Mouse (Mus musculus) E14TG2a.4 (cell line): ENCODE data around the gene Vegfa.

Experiments used
- H3K27me3 ChIP-seq: 2 replicates; pipeline ENCODE4 v1.6.1; 2014; ENCODE audit warnings: low read length, control low read depth; ENCODE audit not compliant: insufficient read depth
- H3K36me3 ChIP-seq: 2 replicates; pipeline ENCODE4 v1.6.1; 2014; ENCODE audit warnings: low read length, control low read depth; ENCODE audit not compliant: insufficient read depth
- H3K4me1 ChIP-seq: replicated peaks from 2 replicates; pipeline ENCODE4 v1.6.1; 2014; ENCODE audit warnings: low read depth, low read length, control low read depth
- H3K4me3 ChIP-seq: replicated peaks from 2 replicates; pipeline ENCODE4 v1.5.1; 2014; ENCODE audit warnings: mild to moderate bottlenecking, low read length
- H3K9me3 ChIP-seq: 2 replicates; pipeline ENCODE4 v1.6.1; 2014; ENCODE audit warnings: low read length, control low read depth
- CTCF ChIP-seq: conservative IDR thresholded peaks from 2 replicates; pipeline ENCODE4 v1.5.1; 2014; ENCODE audit warnings: low read length
- NANOG ChIP-seq: IDR thresholded peaks from 2 replicates; pipeline ENCODE4 v1.6.1; 2014; ENCODE audit warnings: borderline replicate concordance, low read length, mixed read lengths
- POU5F1 ChIP-seq: IDR thresholded peaks from 2 replicates; pipeline ENCODE4 v1.6.1; 2014; ENCODE audit warnings: low read length, borderline replicate concordance

Vegfa gene

GRCm38 (mm10) chr17:46033122-46033521 is 953 bp upstream of the Vegfa start:
- no peak overlapping the region for H3K4me3 ChIP-seq
- H3K27me3 ChIP-seq = peaks cover 68% of the 10 kb centered on the region
- H3K4me1 ChIP-seq = peaks cover 37% of the 10 kb centered on the region
- H3K36me3 ChIP-seq = no peaks in the 10 kb centered on the region
- H3K9me3 ChIP-seq = no peaks in the 10 kb centered on the region
- no peak for TF ChIP-seq POU5F1
- TF ChIP-seq NANOG = no peak
- TF ChIP-seq CTCF = no peak

DNA sequence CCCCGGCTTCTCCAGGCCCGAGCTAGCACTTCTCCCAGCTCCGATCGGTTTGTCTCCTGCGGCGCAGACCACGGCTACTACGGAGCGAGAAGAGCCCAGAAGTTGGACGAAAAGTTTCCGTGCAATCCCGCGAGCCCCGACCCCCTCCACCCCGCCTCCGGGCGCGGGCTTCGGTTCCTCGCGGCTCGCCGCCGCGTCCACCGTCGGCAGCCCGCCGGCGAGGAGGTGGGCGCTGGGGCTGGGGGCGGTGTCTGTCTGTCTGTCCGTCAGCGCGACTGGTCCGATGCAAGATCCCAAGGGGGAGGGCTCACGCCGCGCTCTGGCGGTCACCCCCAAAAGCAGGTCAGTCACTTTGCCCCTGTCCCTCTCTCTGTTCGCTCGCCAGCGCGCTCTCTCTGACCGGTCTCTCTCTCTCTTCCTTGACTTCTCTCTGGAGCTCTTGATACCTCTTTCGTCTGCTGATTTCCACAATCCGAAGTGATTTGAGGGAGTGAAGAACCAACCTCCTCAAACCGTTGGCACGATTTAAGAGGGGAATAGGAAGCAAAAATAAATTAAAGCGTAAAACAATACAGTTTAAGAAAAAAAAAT is 453 bp downstream of the Vegfa start:
- H3K4me1 ChIP-seq = peaks cover 50% of the 10 kb centered on the region
- no peak for TF ChIP-seq POU5F1
- TF ChIP-seq NANOG = no peak
- no peak for TF ChIP-seq CTCF
- peak overlapping the region; percentile 91 for H3K4me3 ChIP-seq
- H3K27me3 ChIP-seq = peaks cover 66% of the 10 kb centered on the region
- peaks cover 4% of the 10 kb centered on the region; the same call in 1 of the 2 replicates for H3K36me3 ChIP-seq
- H3K9me3 ChIP-seq = no peaks in the 10 kb centered on the region

DNA sequence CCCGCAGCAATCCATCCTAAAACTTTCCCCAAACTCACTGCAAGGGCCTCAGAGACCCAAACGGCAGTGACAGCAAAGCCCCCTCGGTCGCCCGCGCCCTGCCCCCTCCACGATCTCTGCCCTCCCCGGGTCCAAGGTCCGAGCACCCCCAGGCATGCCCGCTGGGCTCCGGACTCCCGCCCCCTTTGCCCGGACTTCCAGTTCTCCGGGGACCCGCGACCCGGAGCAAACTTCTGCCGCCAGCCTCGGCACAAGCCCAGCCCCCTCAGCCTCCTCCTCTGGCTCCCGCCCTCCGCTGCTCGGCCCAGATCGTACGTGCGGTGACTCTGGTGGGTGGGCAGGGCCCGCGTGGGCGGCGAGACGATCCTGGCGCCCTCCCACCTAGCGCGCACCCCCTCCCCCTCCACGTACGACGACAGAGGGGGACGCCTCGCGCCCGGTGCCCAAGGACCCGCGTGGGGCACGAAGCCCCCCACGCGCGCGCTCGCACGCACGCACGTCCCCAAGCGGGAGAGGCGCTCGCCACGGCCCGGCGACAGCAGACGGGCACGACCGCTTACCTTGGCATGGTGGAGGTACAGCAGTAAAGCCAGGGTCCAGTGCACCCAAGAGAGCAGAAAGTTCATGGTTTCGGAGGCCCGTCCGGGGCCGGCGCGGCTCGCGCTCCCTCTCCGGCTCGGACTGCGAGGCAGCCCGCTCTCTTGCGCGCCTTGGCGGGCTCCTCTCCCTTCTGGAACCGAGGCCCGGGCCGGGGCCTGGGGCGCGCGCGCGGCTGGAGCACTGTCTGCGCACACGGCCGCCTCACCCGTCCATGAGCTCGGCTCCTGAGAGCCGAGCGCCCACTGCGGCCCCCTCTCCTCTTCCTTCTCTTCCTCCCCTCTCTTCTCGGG is 1.2 kb downstream of the Vegfa start:
- H3K27me3 ChIP-seq = peaks cover 61% of the 10 kb centered on the region
- peaks cover 10% of the 10 kb centered on the region for H3K36me3 ChIP-seq
- no peaks in the 10 kb centered on the region for H3K9me3 ChIP-seq
- H3K4me1 ChIP-seq = peaks cover 58% of the 10 kb centered on the region
- peak overlapping the region; percentile 91 for H3K4me3 ChIP-seq
- TF ChIP-seq CTCF (no peak), POU5F1 (no peak), NANOG (no peak)

DNA sequence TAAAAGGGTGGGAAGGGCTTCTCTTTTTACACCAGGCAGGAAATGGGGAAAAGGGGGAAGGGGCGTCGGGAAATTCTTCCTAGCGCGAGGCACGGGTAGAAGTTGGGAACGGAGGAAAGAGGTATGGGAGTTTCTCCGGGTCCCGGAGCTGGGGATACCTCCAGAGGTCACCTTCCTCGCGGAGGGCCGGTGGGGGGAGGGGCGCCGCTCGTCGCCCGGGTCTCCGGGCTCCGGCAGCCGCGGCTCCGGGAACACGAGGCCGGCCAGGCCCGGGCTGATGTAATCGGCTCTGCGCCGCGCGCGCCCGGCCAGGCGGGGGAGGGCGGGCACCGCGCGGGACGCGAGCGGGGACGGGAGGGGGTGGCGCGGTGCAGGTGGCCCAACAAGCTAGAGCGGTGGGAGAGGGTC is 1.8 kb downstream of the Vegfa start:
- TF ChIP-seq NANOG (no peak), CTCF (no peak), POU5F1 (no peak)
- Histone ChIP-seq H3K4me1 (peaks cover 64% of the 10 kb centered on the region), H3K4me3 (peak overlapping the region; percentile 91), H3K36me3 (peaks cover 17% of the 10 kb centered on the region), H3K27me3 (peaks cover 57% of the 10 kb centered on the region), H3K9me3 (no peaks in the 10 kb centered on the region)

GRCm38 (mm10) chr17:46029554-46030207 is 2.5 kb downstream of the Vegfa start:
- no peak for TF ChIP-seq CTCF
- no peak for TF ChIP-seq NANOG
- no peak for TF ChIP-seq POU5F1
- Histone ChIP-seq H3K4me3 (peak overlapping the region; percentile 91), H3K4me1 (peaks cover 70% of the 10 kb centered on the region), H3K27me3 (peaks cover 52% of the 10 kb centered on the region), H3K36me3 (peaks cover 23% of the 10 kb centered on the region), H3K9me3 (no peaks in the 10 kb centered on the region)

GRCm38 (mm10) chr17:46029052-46029553 is 3.1 kb downstream of the Vegfa start:
- no peaks in the 10 kb centered on the region for H3K9me3 ChIP-seq
- H3K27me3 ChIP-seq = peaks cover 47% of the 10 kb centered on the region
- peak overlapping the region; percentile 91 for H3K4me3 ChIP-seq
- peaks cover 72% of the 10 kb centered on the region for H3K4me1 ChIP-seq
- peaks cover 29% of the 10 kb centered on the region for H3K36me3 ChIP-seq
- TF ChIP-seq POU5F1 (no peak), NANOG (no peak), CTCF (no peak)

- Histone ChIP-seq H3K27me3 (peaks cover 40% of the 10 kb centered on the region), H3K4me3 (peak overlapping the region; percentile 91), H3K36me3 (peaks cover 36% of the 10 kb centered on the region), H3K9me3 (no peaks in the 10 kb centered on the region), H3K4me1 (peaks cover 67% of the 10 kb centered on the region)
- no peak for TF ChIP-seq CTCF
- no peak for TF ChIP-seq NANOG
- TF ChIP-seq POU5F1 = no peak
Measured at GRCm38 (mm10) chr17:46028210-46029051, 3.7 kb downstream of the Vegfa start.
